Mouse (Mus musculus) monocyte, adult 5-6 weeks (primary cell): ENCODE measurements around the gene Dgke. TPM values are rescaled to one million over a fixed set of nuclear protein-coding genes. Genes with fewer than 3 reads are reported as not detected.
"Not testable (repeated sequence)": the region's sequence is repeated elsewhere in the genome, so short reads cannot be mapped to it uniquely, and the experiment has no call there.

Experiments used
- ATAC-seq: fragments of 153-309, 156-312 bp; replicated peaks from 2 replicates; pipeline ENCODE4 v1.8.0; 2017; ENCODE audit warnings: mild to moderate bottlenecking; ENCODE audit not compliant: low TSS enrichment, insufficient number of reproducible peaks, severe bottlenecking, poor library complexity, low FRiP score
- total RNA-seq: library from RNA; stranded (forward); fragments of 200-1000, 200-491, 200-594 nt; gene quantifications from 3 replicates; pipeline ENCODE4 v1.2.3, GENCODE M21; 2017

Gene Dgke
- total RNA-seq, 1 experiment from 2014 or later, result 4.6 TPM

DNA sequence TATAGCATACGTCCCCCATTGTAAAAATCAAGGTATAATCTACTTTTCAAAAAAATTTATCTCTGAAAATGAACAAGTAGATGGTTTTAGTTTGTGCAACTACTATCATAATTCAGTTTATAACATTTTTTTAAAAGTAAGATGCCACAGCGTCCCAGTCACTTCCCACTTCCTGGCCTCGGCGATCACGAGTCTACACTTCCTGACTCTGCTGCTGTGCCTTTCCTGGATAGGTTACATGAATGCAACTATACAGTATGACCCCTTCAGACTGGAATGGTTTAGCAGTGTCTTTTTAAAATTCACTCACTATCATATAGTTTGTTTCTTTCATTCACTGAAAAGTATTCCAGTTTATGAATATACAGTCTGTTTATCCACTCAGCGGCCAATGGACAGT is 14.9 kb downstream of the Dgke start:
- ATAC-seq, result no peak

GRCm38 (mm10) chr11:89046021-89046420 is 20.6 kb downstream of the Dgke start:
- ATAC-seq, result no peak

DNA sequence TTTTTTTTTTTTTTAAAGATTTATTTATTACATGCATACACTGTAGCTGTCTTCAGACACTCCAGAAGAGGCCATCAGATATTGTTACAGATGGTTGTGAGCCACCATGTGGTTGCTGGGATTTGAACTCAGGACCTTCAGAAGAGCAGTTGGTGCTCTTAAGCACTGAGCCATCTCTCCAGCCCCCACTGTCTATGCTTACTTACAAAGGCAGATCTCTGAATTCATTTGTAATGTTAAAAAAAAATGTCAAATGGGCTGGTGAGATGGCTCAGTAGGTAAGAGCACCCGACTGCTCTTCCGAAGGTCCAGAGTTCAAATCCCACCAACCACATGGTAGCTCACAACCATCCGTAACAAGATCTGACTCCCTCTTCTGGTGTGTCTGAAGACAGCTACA is 21.1 kb downstream of the Dgke start:
- not testable (repeated sequence) for ATAC-seq

DNA sequence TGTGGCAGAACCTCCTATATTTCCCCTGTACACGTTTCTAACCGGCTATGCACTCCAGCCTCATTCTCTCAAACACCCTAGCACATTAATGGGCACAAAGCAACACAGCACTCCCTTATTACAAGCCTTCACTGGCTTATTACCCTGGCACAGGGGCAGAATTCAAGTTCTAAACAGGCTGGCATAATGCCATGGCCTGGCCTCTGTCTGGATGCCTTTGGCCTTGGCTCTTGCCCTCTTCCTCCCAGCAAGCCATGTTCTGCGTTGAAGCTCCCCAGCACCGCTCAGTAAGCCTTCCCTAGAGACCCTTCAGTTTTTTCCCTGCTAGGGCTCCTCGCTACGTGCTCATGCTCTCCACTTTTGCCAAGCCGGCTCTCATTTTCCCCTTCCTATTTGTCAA is 23.6 kb downstream of the Dgke start:
- ATAC-seq, result no peak

- ATAC-seq, result not testable (repeated sequence)
Observed at GRCm38 (mm10) chr11:89041073-89041472, 25.6 kb downstream of the Dgke start.

DNA sequence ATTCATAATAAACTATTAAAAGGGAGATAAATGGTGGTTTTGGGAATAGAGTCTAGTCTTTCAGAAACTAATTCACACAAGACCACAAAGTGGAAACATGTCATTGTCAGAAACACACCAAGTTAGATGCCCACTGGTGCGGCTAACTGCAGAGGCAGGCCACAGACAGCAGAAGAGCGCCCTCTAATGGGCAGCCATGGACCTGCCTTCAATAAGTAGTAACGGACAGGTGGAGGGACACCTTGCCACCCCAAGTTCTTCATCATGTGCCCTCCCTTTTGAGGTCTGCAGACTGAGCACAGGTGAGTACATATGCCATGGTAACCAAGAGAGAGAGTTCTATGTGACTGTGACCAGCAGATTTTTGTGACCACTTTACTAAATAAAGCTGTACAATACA is 27.3 kb downstream of the Dgke start:
- peak; percentile 75 for ATAC-seq

GRCm38 (mm10) chr11:89038496-89038895 is 28.2 kb downstream of the Dgke start:
- ATAC-seq, result no peak

- ATAC-seq, result peak; percentile 52
Observed at GRCm38 (mm10) chr11:89035552-89035951, 31.1 kb downstream of the Dgke start.

DNA sequence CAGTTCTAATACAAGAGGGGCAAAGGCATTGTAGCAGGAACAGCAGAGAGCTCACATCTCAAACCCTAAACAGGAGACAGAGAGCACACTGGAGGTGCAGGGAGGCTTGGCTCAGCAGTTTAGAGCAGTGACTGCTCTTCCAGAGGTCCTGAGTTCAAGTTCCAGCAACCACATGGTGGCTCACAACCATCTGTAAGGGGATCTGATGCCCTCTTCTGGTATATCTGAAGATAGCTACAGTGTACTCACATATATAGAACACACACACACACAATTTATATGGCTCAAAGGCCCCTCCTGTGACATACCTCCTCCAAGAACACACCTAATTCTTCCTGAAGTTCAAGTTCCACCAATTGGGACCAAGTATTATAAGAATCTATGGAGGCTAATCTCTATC is 32.1 kb downstream of the Dgke start:
- ATAC-seq, result no peak

GRCm38 (mm10) chr11:89031189-89031588 is 35.5 kb downstream of the Dgke start:
- no peak for ATAC-seq

DNA sequence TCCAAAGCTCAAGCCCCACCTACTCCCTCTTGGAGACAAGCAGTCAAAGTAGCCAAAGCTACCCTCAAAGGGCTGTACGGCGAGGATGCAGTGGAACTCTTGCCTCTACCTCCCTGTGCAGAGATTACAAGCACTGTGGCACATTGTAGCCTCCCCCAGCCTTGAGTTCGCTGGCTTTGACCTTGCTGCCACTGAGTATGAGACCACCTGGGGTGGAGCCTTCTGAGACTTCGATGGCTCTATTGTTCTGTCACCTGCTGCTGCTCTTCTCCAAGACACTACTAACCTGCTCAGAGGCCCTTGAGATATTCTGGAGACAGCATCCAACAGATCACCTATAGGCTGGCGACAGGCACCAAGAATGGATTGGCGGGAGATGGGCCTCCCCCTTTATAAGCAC is 36.1 kb downstream of the Dgke start:
- ATAC-seq, result no peak

- peak; percentile 42 for ATAC-seq
Observed at GRCm38 (mm10) chr11:89028871-89029405, 37.7 kb downstream of the Dgke start.

DNA sequence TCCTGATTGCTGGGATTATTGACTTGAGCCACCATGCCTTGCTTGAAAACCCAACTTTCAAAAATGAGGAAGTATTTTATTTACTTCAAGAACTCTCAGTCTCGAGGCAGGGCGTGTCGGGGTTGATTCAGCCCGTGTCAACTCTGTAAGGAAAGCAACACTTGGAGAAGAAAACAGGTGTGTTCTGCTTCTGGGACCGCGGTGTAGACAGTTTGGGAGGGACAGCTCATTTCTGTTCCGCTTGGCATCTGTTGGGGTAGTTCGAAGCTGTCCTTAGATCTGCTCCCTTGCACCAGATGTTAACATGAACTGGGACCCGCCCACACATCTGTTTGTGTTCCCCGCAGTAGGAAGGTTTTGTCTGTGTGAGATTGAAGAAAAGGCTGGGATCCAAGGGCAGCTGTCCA is 38.7 kb downstream of the Dgke start:
- peak; percentile 65 for ATAC-seq

GRCm38 (mm10) chr11:89026117-89026516 is 40.5 kb downstream of the Dgke start:
- no peak for ATAC-seq

GRCm38 (mm10) chr11:89025603-89026002 is 41.0 kb downstream of the Dgke start:
- no peak for ATAC-seq

DNA sequence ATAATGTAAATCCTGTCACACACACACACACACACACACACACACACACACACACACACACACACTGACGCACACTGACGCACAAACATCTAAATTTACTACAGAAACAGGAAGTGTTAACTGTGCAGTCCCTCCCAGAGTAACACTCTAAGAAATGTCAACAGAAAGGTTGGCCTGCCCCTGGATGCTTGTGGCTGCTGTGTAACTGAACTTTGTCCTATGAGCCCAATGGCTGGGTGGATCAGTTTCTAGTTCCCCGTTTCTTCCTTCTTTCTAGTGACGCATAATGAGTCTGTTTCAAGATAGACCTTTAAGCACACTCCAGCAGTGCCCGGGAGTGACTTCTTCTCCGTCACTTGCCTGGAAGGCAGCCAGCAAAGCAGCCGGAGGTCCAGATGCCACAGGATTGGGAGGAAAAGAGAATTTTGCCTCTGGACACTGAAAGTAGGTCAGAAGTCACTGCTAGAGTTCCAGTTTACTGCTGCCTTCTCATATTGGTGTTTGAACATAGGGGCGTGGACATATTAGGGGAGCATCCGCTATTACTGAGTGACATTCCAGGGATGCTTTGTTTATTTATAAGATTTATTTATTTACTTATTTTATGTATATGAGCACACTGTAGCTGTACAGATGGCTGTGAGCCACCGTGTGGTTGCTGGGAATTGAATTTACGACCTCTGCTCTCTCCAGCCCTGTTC is 42.3 kb downstream of the Dgke start:
- peak; percentile 86 for ATAC-seq

GRCm38 (mm10) chr11:89023477-89023876 is 43.2 kb downstream of the Dgke start:
- no peak for ATAC-seq

DNA sequence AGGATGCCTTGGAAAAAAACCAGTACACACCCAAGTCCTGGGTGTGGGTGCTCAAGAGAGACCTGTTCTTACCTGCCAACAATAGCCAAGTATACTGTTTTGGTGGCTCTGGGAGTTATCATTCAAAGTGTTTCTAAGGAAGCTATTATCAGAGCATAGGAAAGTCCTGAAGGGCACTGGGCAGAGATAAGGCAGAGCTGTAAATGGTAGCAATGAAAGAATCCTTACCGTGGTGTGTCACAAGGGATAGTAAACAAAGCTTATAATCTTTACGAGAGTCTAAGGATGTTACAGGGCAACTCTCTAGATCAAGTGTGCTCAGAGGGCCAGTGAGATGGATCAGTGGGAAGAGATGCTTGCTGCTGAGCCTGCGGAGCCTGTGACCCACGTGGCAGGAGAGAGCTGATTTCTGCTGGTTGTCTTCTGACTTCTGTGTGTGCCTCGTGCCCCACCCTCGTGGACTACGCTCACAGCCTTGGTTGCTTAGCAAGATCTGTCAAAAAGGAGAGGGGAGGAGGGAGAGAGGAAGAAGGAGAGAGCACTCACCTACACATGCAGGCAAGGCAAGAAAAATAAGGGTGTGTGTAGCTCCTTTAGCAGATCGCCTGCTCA is 44.4 kb downstream of the Dgke start:
- no peak for ATAC-seq

- no peak for ATAC-seq
Observed at GRCm38 (mm10) chr11:89021687-89022086, 45.0 kb downstream of the Dgke start.

DNA sequence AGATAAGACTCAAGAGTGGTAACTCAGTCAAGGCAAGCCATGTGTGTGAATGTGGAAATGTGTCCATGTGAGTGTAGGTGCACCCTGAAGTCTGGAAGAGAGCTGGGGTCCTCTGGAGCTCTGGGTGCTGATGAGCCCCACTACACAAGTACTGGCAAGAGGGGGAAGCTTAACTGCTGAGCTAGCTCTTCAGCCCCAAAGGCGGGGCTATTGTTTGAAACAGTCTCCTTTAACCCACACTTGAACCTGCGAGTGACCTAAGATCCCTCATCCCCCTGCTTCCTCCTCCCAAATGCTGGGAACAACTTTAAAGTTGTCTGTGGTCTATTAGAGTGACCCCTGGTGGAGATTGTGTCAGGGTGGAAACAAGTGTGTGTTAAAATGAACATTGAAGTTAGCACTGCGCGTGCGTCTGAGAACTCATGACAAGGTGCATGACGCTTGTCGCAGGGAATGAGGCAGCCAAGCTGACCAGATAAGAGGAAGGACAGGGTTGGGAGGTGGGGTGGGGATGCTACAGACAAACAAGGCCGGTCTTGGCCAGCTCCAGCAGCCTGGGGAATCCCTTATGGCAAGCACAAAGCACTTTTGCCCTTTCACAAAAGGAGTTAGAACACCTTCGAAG is 45.9 kb downstream of the Dgke start:
- ATAC-seq, result peak; percentile 25; the same call in 1 of the 2 replicates
